Mouse (Mus musculus): Measurements from ENCODE around the gene Slco2a1. TPM values are rescaled to one million over a fixed set of nuclear protein-coding genes. Genes with fewer than 3 reads are reported as not detected.

Slco2a1 gene
- polyA plus RNA-seq, 1 experiment from 2014 or later, result 5.6 TPM

DNA sequence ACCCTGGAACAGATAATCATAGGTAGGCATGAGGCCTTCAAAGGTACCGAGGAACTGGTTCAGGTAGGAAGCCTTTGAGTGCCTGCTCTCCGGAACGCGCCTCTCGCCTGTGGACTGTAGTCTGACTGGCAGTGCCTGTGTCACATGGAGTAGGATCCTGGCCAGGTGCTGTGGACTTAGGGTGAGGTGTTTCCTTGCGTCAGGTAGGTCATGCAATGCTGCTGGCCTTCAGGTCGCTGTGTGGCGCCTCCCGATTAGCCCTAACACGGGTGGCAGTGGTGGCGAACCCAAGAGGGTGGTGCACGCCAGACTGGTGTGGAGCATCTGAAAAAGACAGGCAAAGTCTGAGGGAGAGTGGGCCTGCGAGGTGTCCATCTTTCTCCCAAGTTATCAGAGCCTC is 126.4 kb downstream of the Slco2a1 start:
- Histone ChIP-seq H3K36me3 (no peaks in the 10 kb centered on the region), H3K9ac (no peak overlapping the region), H3K4me1 (peaks cover 31% of the 10 kb centered on the region), H3K27me3 (peaks cover 54% of the 10 kb centered on the region), H3K9me3 (replicated peaks) (no peaks in the 10 kb centered on the region), H3K4me2 (no peak overlapping the region), H3K4me3 (replicated peaks) (no peak overlapping the region), H3K27ac (no peak overlapping the region)
- no peak for ATAC-seq (replicated peaks; ENCODE audit: low FRiP score)
- 93% methylated on average over 13 of the region's 13 CpGs for WGBS

DNA sequence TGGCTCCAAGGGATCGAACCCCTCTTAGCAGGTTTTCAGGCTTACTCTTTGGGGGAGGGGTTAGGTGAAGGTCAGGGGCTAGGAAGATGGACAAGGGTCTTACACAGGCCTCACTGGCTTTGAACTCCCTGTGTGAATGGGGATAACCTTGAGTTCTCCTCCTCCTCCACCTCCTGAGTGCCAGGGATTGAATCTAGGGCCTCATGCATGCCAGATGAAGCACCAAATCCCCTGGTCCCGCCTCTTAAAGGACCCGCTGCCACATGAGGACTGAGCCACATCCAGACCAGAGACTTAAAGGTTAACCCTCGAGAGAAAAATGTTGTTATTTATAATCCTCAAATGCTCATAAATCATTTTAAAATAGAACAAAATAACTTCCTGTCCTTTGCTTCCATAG is 128.4 kb downstream of the Slco2a1 start:
- Histone ChIP-seq H3K27ac (no peak overlapping the region), H3K4me3 (replicated peaks) (no peak overlapping the region), H3K9ac (no peak overlapping the region), H3K27me3 (peaks cover 35% of the 10 kb centered on the region), H3K36me3 (no peaks in the 10 kb centered on the region), H3K4me1 (peaks cover 15% of the 10 kb centered on the region), H3K9me3 (replicated peaks) (no peaks in the 10 kb centered on the region), H3K4me2 (no peak overlapping the region)
- ATAC-seq (replicated peaks; ENCODE audit: low FRiP score), result no peak
- 79% methylated on average over 4 of the region's 4 CpGs for WGBS

DNA sequence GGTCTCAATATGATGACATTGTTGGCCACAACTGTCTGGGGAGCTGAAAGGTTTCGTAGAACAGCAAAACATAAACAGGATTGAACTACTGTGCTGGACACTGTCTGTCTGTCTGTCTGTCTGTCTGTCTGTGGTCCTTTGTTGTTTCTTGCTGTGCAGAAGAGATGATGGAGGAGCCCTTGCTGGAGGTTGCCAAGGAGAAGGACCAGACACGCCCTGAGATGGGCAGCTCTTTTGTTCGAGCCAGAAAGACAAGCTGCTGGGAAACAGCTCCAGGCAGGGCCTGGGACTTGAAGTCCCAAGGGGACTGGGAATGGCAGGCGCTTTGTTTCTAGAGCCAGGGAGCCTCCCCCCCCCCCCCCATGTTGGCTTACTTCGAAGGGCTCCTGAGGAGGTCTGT is 129.0 kb downstream of the Slco2a1 start:
- Histone ChIP-seq H3K4me1 (peaks cover 9% of the 10 kb centered on the region), H3K4me3 (replicated peaks) (no peak overlapping the region), H3K4me2 (no peak overlapping the region), H3K9me3 (replicated peaks) (no peaks in the 10 kb centered on the region), H3K27me3 (peaks cover 29% of the 10 kb centered on the region), H3K9ac (no peak overlapping the region), H3K27ac (no peak overlapping the region), H3K36me3 (no peaks in the 10 kb centered on the region)
- WGBS, result 70% methylated on average over 5 of the region's 5 CpGs
- no peak for ATAC-seq (replicated peaks; ENCODE audit: low FRiP score)

DNA sequence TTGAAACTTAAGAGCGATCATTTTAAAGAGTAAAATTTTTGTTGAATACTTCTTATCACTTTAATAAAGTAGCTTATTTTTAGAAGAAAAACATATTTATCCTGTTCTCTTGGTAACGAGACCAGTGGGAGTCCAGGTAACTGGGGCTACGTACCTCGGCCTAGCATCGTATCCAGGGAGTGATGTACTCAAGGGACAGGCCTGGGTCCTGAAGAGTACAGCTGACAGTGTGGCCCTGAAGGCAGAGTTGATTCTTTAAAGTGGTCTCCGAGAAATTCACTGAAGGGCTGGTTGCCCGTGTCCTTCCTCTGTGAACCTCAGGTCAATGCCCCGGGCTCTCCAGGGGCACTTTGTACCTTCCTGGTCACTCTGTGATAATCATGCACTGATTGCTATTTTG is 129.4 kb downstream of the Slco2a1 start:
- Histone ChIP-seq H3K36me3 (no peaks in the 10 kb centered on the region), H3K9me3 (replicated peaks) (no peaks in the 10 kb centered on the region), H3K9ac (no peak overlapping the region), H3K4me1 (peaks cover 5% of the 10 kb centered on the region), H3K4me3 (replicated peaks) (no peak overlapping the region), H3K4me2 (no peak overlapping the region), H3K27me3 (peaks cover 25% of the 10 kb centered on the region), H3K27ac (no peak overlapping the region)
- no peak for ATAC-seq (replicated peaks; ENCODE audit: low FRiP score)
- WGBS, result 90% methylated on average over 8 of the region's 8 CpGs

DNA sequence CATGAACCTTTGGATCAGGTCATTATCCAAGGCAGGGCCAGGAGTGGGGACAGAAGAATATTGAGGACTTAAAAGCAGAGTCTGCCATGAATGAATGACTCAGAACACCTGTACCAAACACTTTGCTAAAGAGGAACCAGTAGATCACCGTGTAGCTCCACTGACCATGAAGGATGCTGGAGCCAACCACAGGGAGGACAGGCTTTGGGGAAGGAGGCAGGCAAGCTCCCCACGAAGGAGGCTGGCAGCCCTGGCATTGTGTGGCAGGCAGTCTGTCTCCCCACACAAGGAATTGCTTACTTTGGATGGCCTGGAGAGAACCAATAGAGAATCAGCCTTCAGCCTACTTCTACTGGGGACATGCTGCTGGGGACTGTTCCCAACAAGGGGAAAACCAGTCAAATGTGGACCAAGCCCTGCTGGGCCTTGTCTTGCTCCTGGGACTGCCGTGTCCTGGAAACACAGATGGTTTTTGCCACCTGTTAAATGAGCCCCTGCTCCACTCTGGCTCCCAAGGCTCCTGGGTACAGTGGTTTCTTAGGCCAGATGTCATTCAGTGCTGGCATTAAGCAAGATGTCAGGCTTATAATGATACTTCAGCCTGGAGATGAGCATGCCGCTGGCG is 130.3 kb downstream of the Slco2a1 start:
- no peaks in the 10 kb centered on the region for H3K36me3 ChIP-seq
- ATAC-seq (replicated peaks; ENCODE audit: low FRiP score), result no peak
- no peak overlapping the region for H3K9ac ChIP-seq
- H3K4me1 ChIP-seq, result no peaks in the 10 kb centered on the region
- no peak overlapping the region for H3K4me3 ChIP-seq (replicated peaks)
- 87% methylated on average over 5 of the region's 5 CpGs for WGBS
- H3K27me3 ChIP-seq, result peaks cover 17% of the 10 kb centered on the region
- H3K27ac ChIP-seq, result no peak overlapping the region
- no peak overlapping the region for H3K4me2 ChIP-seq
- no peaks in the 10 kb centered on the region for H3K9me3 ChIP-seq (replicated peaks)

- 87% methylated on average over 9 of the region's 9 CpGs for WGBS
- H3K9me3 ChIP-seq (replicated peaks), result no peaks in the 10 kb centered on the region
- no peak overlapping the region for H3K4me3 ChIP-seq (replicated peaks)
Measured at GRCm38 (mm10) chr9:103119781-103120180, 131.3 kb downstream of the Slco2a1 start.

GRCm38 (mm10) chr9:103120231-103120630 is 131.7 kb downstream of the Slco2a1 start:
- Histone ChIP-seq H3K4me3 (replicated peaks) (no peak overlapping the region), H3K9me3 (replicated peaks) (no peaks in the 10 kb centered on the region), H3K4me1 (no peaks in the 10 kb centered on the region), H3K9ac (no peak overlapping the region), H3K4me2 (no peak overlapping the region), H3K27me3 (peaks cover 4% of the 10 kb centered on the region; the same call in 1 of the 2 replicates), H3K36me3 (no peaks in the 10 kb centered on the region), H3K27ac (no peak overlapping the region)
- 55% methylated on average over 2 of the region's 2 CpGs for WGBS
- 0 out of 2 replicates have a peak, but pooled peaks have one; percentile 33 for ATAC-seq (replicated peaks; ENCODE audit: low FRiP score)

More at GRCm38 (mm10) chr9:103119781-103120180, 131.3 kb downstream of the Slco2a1 start:
- H3K4me1 ChIP-seq, result no peaks in the 10 kb centered on the region
- H3K27ac ChIP-seq, result no peak overlapping the region
- ATAC-seq (replicated peaks; ENCODE audit: low FRiP score), result no peak
- no peaks in the 10 kb centered on the region for H3K36me3 ChIP-seq
- H3K9ac ChIP-seq, result no peak overlapping the region
- H3K27me3 ChIP-seq, result peaks cover 6% of the 10 kb centered on the region
- H3K4me2 ChIP-seq, result no peak overlapping the region

DNA sequence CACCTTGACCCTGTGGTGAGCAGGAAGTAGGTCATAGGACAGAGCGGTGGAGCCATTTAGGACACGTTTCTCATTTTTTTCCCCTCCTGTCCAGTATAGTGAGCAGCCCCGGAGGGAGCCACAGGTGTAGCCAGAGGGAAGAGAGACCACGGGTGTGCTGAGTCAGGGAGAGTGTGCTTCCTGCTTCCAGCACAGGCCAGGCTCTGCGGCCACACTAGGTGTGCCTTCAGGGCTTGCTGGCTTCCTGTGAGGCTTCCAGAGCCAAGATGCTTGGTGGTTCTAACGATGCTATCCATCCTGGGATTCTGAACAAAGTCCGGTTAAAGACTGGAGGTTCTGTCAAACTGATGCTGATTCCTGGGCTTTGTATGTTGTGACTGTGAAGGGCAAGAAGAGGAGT is 133.0 kb downstream of the Slco2a1 start:
- Histone ChIP-seq H3K9me3 (replicated peaks) (no peaks in the 10 kb centered on the region), H3K4me2 (no peak overlapping the region), H3K27me3 (no peaks in the 10 kb centered on the region), H3K36me3 (no peaks in the 10 kb centered on the region), H3K9ac (no peak overlapping the region), H3K27ac (no peak overlapping the region), H3K4me1 (no peaks in the 10 kb centered on the region), H3K4me3 (replicated peaks) (no peak overlapping the region)
- no peak for ATAC-seq (replicated peaks; ENCODE audit: low FRiP score)
- WGBS, result 79% methylated on average over 7 of the region's 7 CpGs

GRCm38 (mm10) chr9:103124746-103125145 is 136.2 kb downstream of the Slco2a1 start:
- no peak for ATAC-seq (replicated peaks; ENCODE audit: low FRiP score)
- 93% methylated on average over 4 of the region's 4 CpGs for WGBS
- H3K36me3 ChIP-seq, result no peaks in the 10 kb centered on the region

GRCm38 (mm10) chr9:103133493-103134124 is 145.1 kb downstream of the Slco2a1 start:
- WGBS, result 51% methylated on average over 6 of the region's 6 CpGs
- ATAC-seq (replicated peaks; ENCODE audit: low FRiP score), result no peak
- Histone ChIP-seq H3K27me3 (no peaks in the 10 kb centered on the region), H3K4me1 (peaks cover 11% of the 10 kb centered on the region; the same call in 1 of the 2 replicates), H3K4me3 (replicated peaks) (no peak overlapping the region), H3K9me3 (replicated peaks) (no peaks in the 10 kb centered on the region), H3K36me3 (no peaks in the 10 kb centered on the region), H3K4me2 (no peak overlapping the region), H3K27ac (no peak overlapping the region), H3K9ac (no peak overlapping the region)

More at GRCm38 (mm10) chr9:103124746-103125145, 136.2 kb downstream of the Slco2a1 start:
- no peak overlapping the region for H3K27ac ChIP-seq
- H3K27me3 ChIP-seq, result no peaks in the 10 kb centered on the region
- H3K4me1 ChIP-seq, result no peaks in the 10 kb centered on the region
- no peak overlapping the region for H3K4me2 ChIP-seq
- no peak overlapping the region for H3K4me3 ChIP-seq (replicated peaks)
- H3K9ac ChIP-seq, result no peak overlapping the region
- no peaks in the 10 kb centered on the region for H3K9me3 ChIP-seq (replicated peaks)

- 34% methylated on average over 9 of the region's 9 CpGs for WGBS
- ATAC-seq (replicated peaks; ENCODE audit: low FRiP score), result peak; percentile 30; the same call in 1 of the 2 replicates
Measured at GRCm38 (mm10) chr9:103134450-103135030, 146.0 kb downstream of the Slco2a1 start.

DNA sequence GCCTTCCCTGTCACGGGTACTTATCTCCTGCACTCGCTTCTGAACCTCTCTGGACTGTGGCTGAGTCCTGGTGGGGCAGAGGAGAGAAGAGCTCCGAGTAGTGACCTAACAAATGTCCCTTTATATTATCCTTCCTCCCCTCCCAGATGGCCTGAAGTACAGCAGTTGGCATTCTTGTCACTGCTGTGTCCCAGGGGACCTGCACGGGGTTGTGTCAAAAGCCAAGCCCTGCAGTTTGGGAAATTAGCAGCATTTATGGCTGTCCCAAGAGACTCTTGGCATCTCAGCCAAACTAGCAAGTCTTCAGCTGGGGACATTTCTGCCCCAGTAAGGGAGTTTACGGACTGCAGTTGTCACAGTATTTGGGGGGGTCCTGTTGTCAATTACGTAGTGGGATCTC is 151.0 kb downstream of the Slco2a1 start:
- Histone ChIP-seq H3K4me3 (replicated peaks) (no peak overlapping the region), H3K36me3 (no peaks in the 10 kb centered on the region), H3K9me3 (replicated peaks) (no peaks in the 10 kb centered on the region; the same call in 1 of the 2 replicates), H3K27ac (no peak overlapping the region), H3K4me1 (peaks cover 5% of the 10 kb centered on the region; the same call in 1 of the 2 replicates), H3K27me3 (no peaks in the 10 kb centered on the region), H3K9ac (no peak overlapping the region), H3K4me2 (no peak overlapping the region)
- WGBS, result 53% methylated on average over 6 of the region's 6 CpGs
- no peak for ATAC-seq (replicated peaks; ENCODE audit: low FRiP score)

More at GRCm38 (mm10) chr9:103134450-103135030, 146.0 kb downstream of the Slco2a1 start:
- H3K36me3 ChIP-seq, result no peaks in the 10 kb centered on the region
- no peaks in the 10 kb centered on the region for H3K9me3 ChIP-seq (replicated peaks)
- H3K4me1 ChIP-seq, result peaks cover 11% of the 10 kb centered on the region; the same call in 1 of the 2 replicates
- H3K4me3 ChIP-seq (replicated peaks), result no peak overlapping the region
- H3K4me2 ChIP-seq, result no peak overlapping the region
- no peak overlapping the region for H3K27ac ChIP-seq
- no peaks in the 10 kb centered on the region for H3K27me3 ChIP-seq
- no peak overlapping the region for H3K9ac ChIP-seq
